Mouse (Mus musculus) embryonic stem cell, embryonic (primary cell): ENCODE measurements around the gene Nthl1.

Source experiments
- CTCF ChIA-PET, 4 experiments: fragments of 300-600 bp in 2 of 4; fragments of 350-600 bp in 2 of 4; sonication (Branson Sonifier 250); formaldehyde crosslinking; loops; one replicate each; lab custom pipeline; 2022; ENCODE audit warnings: inconsistent platforms in 2 of 4; lab: Charles Lee
- POLR2A ChIA-PET, 4 experiments: fragments of 300-600 bp in 2 of 4; fragments of 350-600 bp in 2 of 4; sonication (Branson Sonifier 250); formaldehyde crosslinking; loops; one replicate each; lab custom pipeline; 2022; ENCODE audit warnings: antibody characterized with exemption in 4 of 4, inconsistent platforms in 1 of 4; lab: Charles Lee

The Nthl1 gene

GRCm38 (mm10) chr17:24632167-24632812 is at the start of gene Nthl1, which contains the start of gene Tsc2:
Nthl1 (plus strand) TSS chr17:24632680.
Tsc2 (minus strand) TSS chr17:24632630.
- ChIA-PET CTCF (interaction anchor here (0.6 to 2.0 kb wide), 21 partner anchors 15 to 218 kb away, joined by 3 to 10 read pairs (median 4); partner anchors contain the start of genes Zfp598 (in 2 of the 4), Mlst8 (in 1 of the 4), Ndufb10 (in 1 of the 4) and Pkd1 (in 1 of the 4)), POLR2A (interaction anchor here (0.6 to 3.3 kb wide), 102 partner anchors 8 to 1095 kb away, joined by 3 to 51 read pairs (median 4); partner anchors contain the start of genes Zfp598 (in 4 of the 4), Mlst8 (in 3 of the 4), Npw (in 3 of the 4) and Pkd1 (in 3 of the 4))

DNA sequence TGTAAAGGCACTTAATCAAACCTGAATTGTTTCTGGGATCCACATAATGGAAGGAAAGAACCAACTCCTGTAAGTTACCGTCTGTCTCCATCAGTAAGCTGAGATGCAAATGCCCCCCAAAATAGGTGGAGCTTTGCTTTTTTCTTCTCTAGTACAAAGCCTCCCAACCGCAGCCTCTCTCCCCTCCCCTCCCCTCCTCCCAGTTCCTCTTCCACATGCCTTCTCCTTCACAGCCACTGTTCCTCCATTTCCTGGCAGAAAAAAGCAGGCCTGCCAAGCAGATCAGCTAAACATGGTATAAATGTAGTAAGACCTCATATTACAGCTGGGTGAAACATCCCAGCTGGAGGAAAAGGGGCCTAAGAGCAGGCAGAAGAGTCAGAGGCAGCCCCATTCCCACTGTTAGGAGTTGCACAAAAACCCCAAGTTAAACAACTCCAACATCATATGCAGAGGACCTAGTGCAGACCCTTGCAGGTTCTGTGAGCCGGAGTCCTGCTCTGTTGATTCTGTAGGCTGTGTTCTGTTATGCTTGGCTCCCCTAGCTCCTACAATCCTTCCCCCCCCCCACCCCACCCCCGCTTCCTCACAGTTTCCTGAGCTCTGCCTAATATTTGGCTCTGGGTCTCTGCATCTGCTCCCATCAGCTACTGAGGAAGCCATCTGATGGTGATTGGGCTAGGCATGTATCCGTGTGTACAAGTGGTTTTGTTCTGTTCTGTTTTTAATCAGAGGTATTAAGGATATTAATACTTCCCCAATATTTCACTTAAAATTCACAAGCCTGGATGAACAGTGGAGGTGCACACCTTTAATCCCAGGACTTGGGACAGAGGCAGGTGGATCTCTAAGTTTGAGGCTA is 48.6 kb upstream of the Nthl1 start:
- POLR2A ChIA-PET = interaction anchor here (0.6 to 3.4 kb wide), 39 partner anchors 9 to 170 kb away, joined by 3 to 27 read pairs (median 4); partner anchors contain the start of genes Nthl1 (in 3 of the 4), Traf7 (in 3 of the 4), Tsc2 (in 3 of the 4) and Mlst8 (in 2 of the 4)
- CTCF ChIA-PET = interaction anchor here (0.5 to 2.4 kb wide), 10 partner anchors 12 to 335 kb away, joined by 3 to 8 read pairs (median 6); partner anchors contain the start of genes Msrb1 (in 1 of the 4), Ndufb10 (in 1 of the 4), Nthl1 (in 1 of the 4) and Traf7 (in 1 of the 4)

DNA sequence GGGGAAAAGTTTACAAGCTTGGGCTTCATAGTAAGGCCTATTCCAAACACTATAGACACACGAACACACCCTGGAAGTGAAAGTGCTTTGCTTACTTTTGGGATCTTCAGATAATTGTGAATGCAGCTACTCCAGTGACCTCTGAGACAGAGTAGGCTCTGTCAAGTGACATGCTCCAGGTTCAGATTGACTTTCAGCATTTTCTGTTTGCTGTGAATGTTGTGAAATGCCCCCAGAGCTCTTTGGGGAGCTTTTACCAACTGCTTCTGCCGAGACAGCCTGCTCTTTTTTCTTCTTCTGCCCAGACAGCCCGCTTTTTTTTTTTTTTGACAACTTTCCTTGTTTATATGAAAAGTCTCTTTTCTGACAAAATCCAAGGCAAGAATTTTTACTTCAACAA is 48.0 kb upstream of the Nthl1 start:
- CTCF ChIA-PET = interaction anchor here in 3 of 4 experiments (0.6 to 2.4 kb wide), 8 partner anchors 11 to 152 kb away, joined by 4 to 8 read pairs (median 7); partner anchors contain the start of genes Msrb1 (in 1 of the 3), Ndufb10 (in 1 of the 3), Nthl1 (in 1 of the 3) and Traf7 (in 1 of the 3)
- POLR2A ChIA-PET = interaction anchor here (0.7 to 3.4 kb wide), 20 partner anchors 10 to 171 kb away, joined by 3 to 27 read pairs (median 6); partner anchors contain the start of genes Traf7 (in 3 of the 4), Nthl1 (in 2 of the 4), Pkd1 (in 2 of the 4) and Tsc2 (in 2 of the 4)

DNA sequence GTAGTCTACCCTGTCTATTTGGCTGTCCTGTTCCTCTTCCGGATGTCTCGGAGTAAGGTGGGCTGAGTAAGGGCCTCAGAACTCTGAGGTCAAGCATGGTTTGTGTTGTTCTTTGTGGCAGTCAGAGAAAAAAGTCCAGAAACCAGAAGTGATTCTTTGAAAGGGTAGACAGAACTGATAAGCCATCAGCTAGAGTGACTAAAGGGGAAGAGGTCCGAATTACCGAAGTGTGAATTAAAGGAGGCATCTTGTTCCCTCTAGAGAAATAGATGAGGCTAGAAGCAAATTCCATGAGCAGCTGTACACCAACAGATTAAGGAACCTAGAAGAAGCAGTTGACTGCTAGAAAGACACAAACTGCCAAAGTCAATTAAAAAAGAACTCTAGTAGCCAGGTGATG is 45.9 kb upstream of the Nthl1 start:
- ChIA-PET POLR2A (interaction anchor here in 1 of 4 experiments (1.3 to 1.4 kb wide), 2 partner anchors 37 to 59 kb away, joined by 4 to 5 read pairs; partner anchors contain the start of genes Pkd1 and Traf7), CTCF (no interaction called here)

DNA sequence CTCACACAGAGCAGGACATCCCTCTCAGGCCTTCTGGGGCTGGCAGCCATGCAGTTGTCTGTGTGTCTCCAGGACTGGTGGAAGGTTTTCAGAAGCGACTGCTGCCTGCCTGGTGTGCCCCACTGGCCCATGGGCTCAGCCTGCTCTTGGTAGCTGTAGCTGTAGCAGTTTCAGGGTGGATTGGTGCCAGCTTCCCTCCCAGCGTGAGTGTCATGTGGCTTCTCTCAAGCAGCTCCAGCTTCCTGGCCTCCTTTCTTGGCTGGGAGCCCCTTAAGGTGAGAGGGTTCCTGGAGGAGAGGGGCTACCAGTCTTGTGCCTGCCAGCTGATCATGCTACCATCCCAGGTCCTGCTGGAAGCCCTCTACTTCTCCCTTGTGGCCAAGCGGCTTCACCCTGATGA is 41.5 kb upstream of the Nthl1 start:
- CTCF ChIA-PET = interaction anchor here in 1 of 4 experiments (1.2 kb wide), 1 partner anchor 37 kb away, joined by 3 read pairs; no protein-coding TSS in a partner anchor

GRCm38 (mm10) chr17:24591695-24592094 is 40.8 kb upstream of the Nthl1 start:
- CTCF ChIA-PET = interaction anchor here in 1 of 4 experiments (1.2 kb wide), 1 partner anchor 37 kb away, joined by 3 read pairs; no protein-coding TSS in a partner anchor
- POLR2A ChIA-PET = interaction anchor here in 2 of 4 experiments (0.8 to 6.6 kb wide), 8 partner anchors 8 to 85 kb away, joined by 3 to 64 read pairs (median 4); partner anchors contain the start of genes Pkd1 (in 1 of the 2) and Traf7 (in 1 of the 2)

More for the DNA sequence above, 41.5 kb upstream of the Nthl1 start:
- POLR2A ChIA-PET = interaction anchor here in 2 of 4 experiments (0.6 to 6.6 kb wide), 4 partner anchors 8 to 534 kb away, joined by 3 to 64 read pairs (median 6); partner anchors contain the start of gene Traf7 (in 1 of the 2)

DNA sequence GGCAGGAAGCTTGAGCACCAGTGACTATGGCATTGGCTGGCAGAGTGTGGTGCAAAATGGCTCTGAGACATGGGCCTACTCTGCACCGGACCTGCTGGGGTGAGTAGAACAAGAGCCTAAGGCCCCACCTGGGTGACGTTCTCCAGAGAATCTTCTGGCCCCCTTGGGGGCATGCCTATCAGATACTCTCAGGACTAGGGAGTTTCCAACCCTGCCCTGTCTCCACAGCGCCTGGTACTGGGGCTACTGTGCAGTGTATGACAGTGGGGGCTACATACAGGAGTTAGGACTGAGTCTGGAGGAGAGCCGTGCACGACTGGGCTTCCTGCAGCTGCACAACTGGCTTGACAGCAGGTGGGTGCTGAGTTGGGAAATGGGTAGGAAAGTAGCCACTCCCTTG is 39.2 kb upstream of the Nthl1 start:
- POLR2A ChIA-PET = interaction anchor here in 2 of 4 experiments (1.0 to 6.6 kb wide), 7 partner anchors 10 to 36 kb away, joined by 3 to 64 read pairs (median 4); no protein-coding TSS in a partner anchor
- CTCF ChIA-PET = interaction anchor here in 2 of 4 experiments (0.5 to 1.8 kb wide), 2 partner anchors 36 to 164 kb away, joined by 3 to 7 read pairs; no protein-coding TSS in a partner anchor

DNA sequence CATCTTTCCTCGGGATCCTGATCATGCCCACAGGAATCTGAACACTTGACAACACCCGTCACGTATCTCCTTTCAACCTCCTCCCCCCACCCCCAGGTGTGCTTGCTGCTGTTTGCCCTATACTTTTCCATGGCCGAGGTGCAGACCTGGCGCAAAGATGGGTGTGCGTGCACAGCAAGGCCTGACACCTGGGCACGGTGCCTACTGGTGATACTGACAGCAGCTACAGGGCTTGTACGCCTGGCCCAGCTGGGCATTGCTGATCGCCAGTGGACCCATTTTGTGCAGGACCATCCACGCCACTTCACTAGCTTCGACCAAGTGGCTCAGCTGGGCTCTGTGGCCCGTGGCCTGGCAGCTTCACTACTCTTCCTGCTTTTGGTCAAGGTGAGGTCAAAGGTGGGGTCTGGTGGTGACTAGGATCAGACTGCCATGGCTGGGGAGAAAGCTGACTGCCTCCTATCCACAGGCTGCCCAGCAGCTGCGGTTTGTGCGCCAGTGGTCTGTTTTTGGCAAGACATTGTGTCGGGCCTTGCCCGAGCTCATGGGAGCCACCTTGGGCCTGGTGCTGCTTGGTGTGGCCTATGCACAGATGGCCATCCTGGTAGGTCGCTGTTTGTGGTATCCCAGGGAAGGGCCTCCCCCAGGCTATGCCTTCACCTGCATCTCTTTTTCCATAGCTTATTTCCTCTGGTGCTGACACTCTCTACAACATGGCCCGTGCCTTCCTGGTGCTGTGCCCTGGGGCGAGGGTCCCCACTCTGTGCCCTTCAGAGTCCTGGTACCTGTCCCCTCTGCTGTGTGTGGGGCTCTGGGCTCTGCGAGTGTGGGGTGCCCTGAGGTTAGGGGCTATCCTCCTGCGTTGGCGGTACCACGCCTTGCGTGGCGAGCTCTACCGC is 38.2 kb upstream of the Nthl1 start:
- CTCF ChIA-PET = interaction anchor here in 3 of 4 experiments (0.6 to 1.8 kb wide), 8 partner anchors 21 to 821 kb away, joined by 3 to 7 read pairs (median 3); partner anchors contain the start of genes Mlst8 (in 1 of the 3), Nthl1 (in 1 of the 3) and Tsc2 (in 1 of the 3)
- POLR2A ChIA-PET = interaction anchor here (0.7 to 6.6 kb wide), 37 partner anchors 10 to 589 kb away, joined by 3 to 64 read pairs (median 5); partner anchors contain the start of genes Nthl1 (in 2 of the 4), Pkd1 (in 2 of the 4), Traf7 (in 2 of the 4) and Tsc2 (in 2 of the 4)

DNA sequence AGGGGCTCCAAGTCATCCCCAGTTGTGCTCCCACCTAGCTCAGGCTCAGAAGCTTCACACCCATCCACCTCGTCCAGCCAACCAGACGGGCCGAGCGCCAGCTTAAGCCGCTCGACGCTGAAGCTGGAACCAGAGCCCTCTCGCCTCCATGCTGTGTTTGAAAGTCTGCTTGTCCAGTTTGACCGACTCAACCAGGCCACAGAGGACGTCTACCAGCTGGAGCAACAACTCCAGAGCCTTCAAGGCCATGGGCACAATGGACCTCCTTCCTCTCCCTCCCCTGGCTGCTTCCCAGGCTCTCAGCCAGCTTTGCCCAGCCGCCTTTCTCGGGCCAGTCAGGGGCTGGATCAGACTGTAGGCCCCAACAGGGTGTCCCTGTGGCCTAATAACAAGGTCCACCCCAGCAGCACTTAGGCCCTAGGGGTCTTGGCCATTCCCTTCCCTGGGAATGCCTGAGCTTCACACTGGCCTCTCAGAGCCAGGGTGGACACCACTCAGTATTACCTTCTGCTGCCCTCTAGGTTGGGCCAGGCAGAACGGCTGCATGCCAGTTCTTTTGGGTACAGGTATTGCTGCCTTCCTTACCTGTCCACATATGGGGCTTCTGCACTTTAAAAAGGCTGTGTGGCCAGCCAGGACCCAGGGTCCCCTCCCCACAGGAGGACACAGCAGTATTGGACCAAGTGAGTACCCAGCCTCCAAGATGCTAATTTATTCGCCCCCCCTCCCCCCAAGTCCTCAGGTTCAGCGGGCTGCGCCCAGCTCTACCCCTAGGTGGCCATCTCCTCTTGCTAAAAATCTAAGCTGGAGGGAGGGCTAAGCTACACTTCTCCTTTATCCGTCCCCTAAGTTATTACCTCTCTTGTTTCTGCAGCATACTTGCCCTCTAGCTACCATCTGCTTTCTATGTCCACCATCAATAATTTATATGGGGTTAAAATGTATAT is 37.1 kb upstream of the Nthl1 start:
- POLR2A ChIA-PET = interaction anchor here (0.6 to 6.6 kb wide), 56 partner anchors 9 to 984 kb away, joined by 3 to 64 read pairs (median 4); partner anchors contain the start of genes Traf7 (in 3 of the 4), Nthl1 (in 2 of the 4), Pkd1 (in 2 of the 4) and Tbl3 (in 2 of the 4)
- CTCF ChIA-PET = interaction anchor here (0.6 to 2.5 kb wide), 34 partner anchors 9 to 1148 kb away, joined by 3 to 15 read pairs (median 4); partner anchors contain the start of genes Nthl1 (in 1 of the 4), Syngr3 (in 1 of the 4), Tsc2 (in 1 of the 4) and Zfp598 (in 1 of the 4)

DNA sequence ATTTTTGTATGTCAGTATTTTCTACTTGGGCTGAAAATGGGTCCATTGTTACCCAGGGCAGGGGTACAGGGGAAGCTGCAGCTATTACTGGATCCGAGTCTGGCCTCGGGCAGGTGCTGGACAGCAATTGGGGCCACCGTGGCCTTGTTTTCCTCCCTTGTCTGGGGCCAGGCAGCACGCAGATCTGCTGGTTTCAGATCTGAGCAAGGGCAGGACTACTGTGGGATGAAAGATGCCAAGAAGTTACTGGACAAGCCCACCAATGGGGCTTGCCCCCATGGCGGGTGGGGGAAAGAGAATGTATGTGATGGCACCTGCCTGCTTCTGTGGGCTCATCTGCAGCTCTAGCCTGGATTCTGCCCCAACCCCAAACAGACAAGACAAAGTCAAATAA is 36.4 kb upstream of the Nthl1 start:
- ChIA-PET CTCF (interaction anchor here (0.6 to 2.5 kb wide), 30 partner anchors 8 to 1147 kb away, joined by 3 to 15 read pairs (median 4); partner anchors contain the start of genes Syngr3 (in 1 of the 4) and Zfp598 (in 1 of the 4)), POLR2A (interaction anchor here (0.5 to 6.6 kb wide), 41 partner anchors 9 to 983 kb away, joined by 3 to 64 read pairs (median 4); partner anchors contain the start of genes Traf7 (in 3 of the 4), Tbl3 (in 2 of the 4), Lmf1 (in 1 of the 4) and Nthl1 (in 1 of the 4))

GRCm38 (mm10) chr17:24596471-24597183 is 35.9 kb upstream of the Nthl1 start:
- CTCF ChIA-PET = interaction anchor here (0.6 to 2.5 kb wide), 12 partner anchors 8 to 81 kb away, joined by 3 to 15 read pairs (median 4); no protein-coding TSS in a partner anchor
- POLR2A ChIA-PET = interaction anchor here (0.5 to 6.6 kb wide), 33 partner anchors 8 to 182 kb away, joined by 3 to 64 read pairs (median 4); partner anchors contain the start of genes Traf7 (in 3 of the 4), Tbl3 (in 2 of the 4), Nthl1 (in 1 of the 4) and Rnps1 (in 1 of the 4)

DNA sequence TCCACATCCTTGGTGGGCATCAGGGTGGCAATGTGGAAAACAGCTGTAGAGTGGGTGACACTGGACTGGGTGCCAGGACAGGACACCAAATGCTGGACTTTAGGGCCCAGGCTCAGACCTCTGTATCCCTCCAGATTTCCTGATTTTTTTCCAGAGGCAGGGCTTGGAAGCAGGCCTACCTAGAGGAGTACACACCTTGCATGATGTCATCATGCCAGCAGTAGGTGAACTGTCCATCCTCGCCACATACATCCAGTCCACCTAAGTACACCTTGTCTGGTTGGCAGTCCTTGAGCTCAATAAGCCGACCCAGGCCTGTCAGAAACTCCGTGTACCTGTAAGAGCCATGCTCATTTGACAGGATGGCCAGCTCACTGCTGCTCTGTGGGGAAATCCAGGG is 34.5 kb upstream of the Nthl1 start:
- POLR2A ChIA-PET = interaction anchor here in 3 of 4 experiments (0.7 to 2.5 kb wide), 16 partner anchors 8 to 119 kb away, joined by 3 to 9 read pairs (median 4); partner anchors contain the start of genes Nthl1 (in 2 of the 3), Tsc2 (in 2 of the 3), Traf7 (in 1 of the 3) and Zfp598 (in 1 of the 3)
- CTCF ChIA-PET = no interaction called here

- POLR2A ChIA-PET = interaction anchor here in 3 of 4 experiments (0.7 to 2.9 kb wide), 12 partner anchors 9 to 1156 kb away, joined by 3 to 10 read pairs (median 3); partner anchors contain the start of gene Traf7 (in 1 of the 3)
- CTCF ChIA-PET = interaction anchor here in 1 of 4 experiments (1.6 kb wide), 1 partner anchor 10 kb away, joined by 3 read pairs; no protein-coding TSS in a partner anchor
Observed at GRCm38 (mm10) chr17:24600502-24600901, 32.0 kb upstream of the Nthl1 start.
